Mouse (Mus musculus): ENCODE data around the gene Lrrc52. TPM values are rescaled to one million over a fixed set of nuclear protein-coding genes. Genes with fewer than 3 reads are reported as not detected.

The Lrrc52 gene
- polyA plus RNA-seq, 1 experiment from 2014 or later = not detected

DNA sequence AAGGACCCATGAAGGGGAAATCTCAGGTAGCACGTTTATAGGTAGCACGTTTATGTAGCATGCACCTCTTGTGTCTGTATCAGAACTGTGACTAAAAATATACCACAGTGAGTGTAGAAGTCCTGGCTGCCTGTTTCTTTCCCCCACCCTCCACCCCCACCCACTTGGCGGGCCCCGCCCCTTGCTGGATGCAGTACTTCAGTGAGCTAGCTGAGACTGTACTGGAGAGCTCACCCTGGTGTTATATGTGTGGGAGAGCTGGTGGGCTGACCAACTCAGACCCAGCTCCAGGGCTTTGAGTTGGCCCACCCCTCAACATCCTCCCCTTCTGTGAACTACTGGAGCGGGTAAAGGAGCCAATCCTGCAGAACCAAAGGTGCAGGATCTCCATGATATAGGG lies 41.0 kb downstream of the Lrrc52 start:
- Histone ChIP-seq H3K36me3 (ENCODE audit: insufficient read depth, low read length) (no peaks in the 10 kb centered on the region), H3K27ac (no peak overlapping the region), H3K9me3 (replicated peaks; ENCODE audit: low read length) (no peaks in the 10 kb centered on the region), H3K4me1 (replicated peaks; ENCODE audit: insufficient read depth, low read length) (no peaks in the 10 kb centered on the region), H3K27me3 (ENCODE audit: insufficient read depth, low read length) (no peaks in the 10 kb centered on the region), H3K4me2 (ENCODE audit: low read length) (no peak overlapping the region), H3K4me3 (replicated peaks; ENCODE audit: low read depth, low read length) (no peak overlapping the region), H3K9ac (ENCODE audit: low read depth, low read length) (no peak overlapping the region)
- 92% methylated on average over 5 of the region's 5 CpGs for WGBS
- no peak for ATAC-seq (replicated peaks; ENCODE audit: low FRiP score, low read depth)
- TF ChIP-seq CTCF (IDR thresholded peaks at IDR 0.05; ENCODE audit: low read depth) = no peak
- DNase-seq (ENCODE audit: low spot score) = no peak

DNA sequence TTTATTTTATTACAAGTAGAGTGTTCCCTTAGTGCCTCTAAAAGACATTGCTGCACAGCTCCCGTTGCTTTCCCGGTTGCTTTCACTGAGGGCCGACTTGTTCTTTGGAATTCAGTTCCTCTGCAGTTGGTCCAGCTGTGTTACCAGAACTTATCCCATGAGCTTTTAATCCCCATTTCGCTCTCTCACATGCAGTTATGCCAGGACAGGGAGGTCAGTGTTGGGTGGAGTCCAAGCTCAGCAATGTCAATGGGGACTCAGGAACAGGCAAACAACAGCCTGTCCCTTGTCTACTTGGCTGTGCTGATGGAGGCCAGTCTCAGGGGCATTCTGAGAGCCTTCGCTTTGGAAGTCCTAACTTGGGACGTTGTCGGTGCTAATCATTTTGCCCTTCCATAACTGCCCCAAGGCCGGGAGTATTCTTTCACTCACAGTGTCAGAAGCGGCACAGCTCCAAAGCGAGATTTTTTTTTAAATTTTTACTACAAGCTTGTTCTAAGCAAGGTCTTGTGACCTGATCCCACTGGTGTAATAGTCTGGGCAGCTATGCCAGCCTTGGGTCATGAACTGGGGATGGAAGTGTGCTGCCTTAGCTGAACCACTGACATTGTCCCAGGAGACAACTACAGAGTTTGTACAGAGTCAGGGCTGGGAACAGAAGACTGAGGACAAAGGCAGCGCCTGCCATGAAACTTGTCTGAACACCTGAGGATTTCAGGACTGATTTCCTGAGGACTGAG lies 43.9 kb downstream of the Lrrc52 start:
- H3K4me1 ChIP-seq (replicated peaks; ENCODE audit: insufficient read depth, low read length) = no peaks in the 10 kb centered on the region
- H3K9ac ChIP-seq (ENCODE audit: low read depth, low read length) = no peak overlapping the region
- no peak overlapping the region for H3K4me3 ChIP-seq (replicated peaks; ENCODE audit: low read depth, low read length)
- DNase-seq (ENCODE audit: low spot score) = no peak
- H3K36me3 ChIP-seq (ENCODE audit: insufficient read depth, low read length) = no peaks in the 10 kb centered on the region
- no peak overlapping the region for H3K4me2 ChIP-seq (ENCODE audit: low read length)
- no peak for TF ChIP-seq CTCF (IDR thresholded peaks at IDR 0.05; ENCODE audit: low read depth)
- WGBS = 76% methylated on average over 11 of the region's 11 CpGs
- H3K27me3 ChIP-seq (ENCODE audit: insufficient read depth, low read length) = no peaks in the 10 kb centered on the region
- no peaks in the 10 kb centered on the region for H3K9me3 ChIP-seq (replicated peaks; ENCODE audit: low read length)
- no peak for ATAC-seq (replicated peaks; ENCODE audit: low FRiP score, low read depth)
- no peak overlapping the region for H3K27ac ChIP-seq

DNA sequence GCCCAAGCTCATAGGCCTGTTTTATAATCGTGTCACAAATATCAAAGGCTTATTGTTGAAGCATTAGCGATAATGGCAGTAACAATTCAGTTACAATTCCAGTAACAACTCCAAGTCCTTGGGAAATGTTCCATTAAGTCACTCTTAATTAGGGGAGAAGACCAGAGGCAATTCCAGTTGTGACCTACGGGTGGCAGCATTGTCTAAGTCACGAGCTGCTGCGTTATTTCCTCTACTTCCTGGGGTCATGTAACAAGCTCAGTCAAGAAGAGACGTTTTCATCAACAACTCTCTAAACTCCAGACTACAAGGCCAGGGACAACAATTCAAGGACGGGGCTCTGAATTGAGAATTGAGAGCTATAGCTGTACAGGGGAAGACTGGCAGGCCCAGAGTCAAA lies 51.7 kb downstream of the Lrrc52 start:
- H3K36me3 ChIP-seq (ENCODE audit: insufficient read depth, low read length) = no peaks in the 10 kb centered on the region
- WGBS = 4% methylated on average over 7 of the region's 7 CpGs
- H3K9ac ChIP-seq (ENCODE audit: low read depth, low read length) = no peak overlapping the region
- H3K9me3 ChIP-seq (replicated peaks; ENCODE audit: low read length) = no peaks in the 10 kb centered on the region
- ATAC-seq (replicated peaks; ENCODE audit: low FRiP score, low read depth) (no peak), DNase-seq (ENCODE audit: low spot score) (peak; percentile 90)
- no peak overlapping the region for H3K4me2 ChIP-seq (ENCODE audit: low read length)
- H3K4me3 ChIP-seq (replicated peaks; ENCODE audit: low read depth, low read length) = no peak overlapping the region
- H3K4me1 ChIP-seq (replicated peaks; ENCODE audit: insufficient read depth, low read length) = no peaks in the 10 kb centered on the region
- H3K27ac ChIP-seq = no peak overlapping the region
- no peaks in the 10 kb centered on the region for H3K27me3 ChIP-seq (ENCODE audit: insufficient read depth, low read length)
- TF ChIP-seq CTCF (IDR thresholded peaks at IDR 0.05; ENCODE audit: low read depth) = peak; percentile 96

DNA sequence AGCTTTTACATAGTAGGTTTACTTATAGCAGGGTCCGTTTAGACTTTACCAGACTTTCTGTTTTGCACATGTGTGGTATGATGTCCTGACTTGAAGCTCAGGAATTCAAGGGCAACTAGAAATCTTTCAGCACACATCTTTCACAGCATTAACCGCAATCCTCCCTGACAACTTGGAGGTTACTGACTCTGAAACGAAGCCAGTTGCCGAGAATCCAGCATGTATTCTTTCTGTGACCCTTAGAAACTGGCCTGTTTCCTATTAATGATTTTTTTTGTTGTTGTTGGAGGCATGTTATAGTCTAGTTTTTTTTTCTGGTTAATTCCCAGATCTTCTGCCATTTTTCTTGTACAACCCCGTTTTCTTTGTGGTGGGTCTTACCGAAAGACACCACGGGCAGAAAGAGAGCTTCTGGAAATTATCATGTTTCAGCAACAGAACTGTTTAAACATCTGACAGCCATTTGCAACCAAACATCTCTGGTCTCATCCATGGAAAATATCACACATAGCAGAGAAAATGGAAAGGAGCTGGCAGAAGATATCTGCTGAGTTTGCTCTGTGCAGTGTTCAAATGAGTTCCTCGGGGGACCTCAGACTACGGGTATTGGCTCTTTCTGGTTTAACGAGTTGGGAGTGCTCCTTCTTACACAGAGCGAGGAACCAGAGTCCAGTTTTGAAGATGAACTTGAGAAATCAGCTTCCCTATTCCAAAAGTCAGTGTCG lies 54.4 kb downstream of the Lrrc52 start:
- H3K4me1 ChIP-seq (replicated peaks; ENCODE audit: insufficient read depth, low read length) = no peaks in the 10 kb centered on the region
- WGBS = 61% methylated on average over 12 of the region's 12 CpGs
- no peaks in the 10 kb centered on the region for H3K36me3 ChIP-seq (ENCODE audit: insufficient read depth, low read length)
- H3K27me3 ChIP-seq (ENCODE audit: insufficient read depth, low read length) = no peaks in the 10 kb centered on the region
- DNase-seq (ENCODE audit: low spot score) = no peak
- no peak overlapping the region for H3K4me3 ChIP-seq (replicated peaks; ENCODE audit: low read depth, low read length)
- ATAC-seq (replicated peaks; ENCODE audit: low FRiP score, low read depth) = no peak
- H3K27ac ChIP-seq = no peak overlapping the region
- no peak overlapping the region for H3K9ac ChIP-seq (ENCODE audit: low read depth, low read length)
- TF ChIP-seq CTCF (IDR thresholded peaks at IDR 0.05; ENCODE audit: low read depth) = no peak
- H3K9me3 ChIP-seq (replicated peaks; ENCODE audit: low read length) = no peaks in the 10 kb centered on the region
- H3K4me2 ChIP-seq (ENCODE audit: low read length) = no peak overlapping the region

- ATAC-seq (replicated peaks; ENCODE audit: low FRiP score, low read depth) (no peak), DNase-seq (ENCODE audit: low spot score) (no peak)
- Histone ChIP-seq H3K27ac (no peak overlapping the region), H3K4me3 (replicated peaks; ENCODE audit: low read depth, low read length) (no peak overlapping the region), H3K36me3 (ENCODE audit: insufficient read depth, low read length) (no peaks in the 10 kb centered on the region), H3K4me2 (ENCODE audit: low read length) (no peak overlapping the region), H3K4me1 (replicated peaks; ENCODE audit: insufficient read depth, low read length) (no peaks in the 10 kb centered on the region), H3K9me3 (replicated peaks; ENCODE audit: low read length) (no peaks in the 10 kb centered on the region), H3K9ac (ENCODE audit: low read depth, low read length) (no peak overlapping the region), H3K27me3 (ENCODE audit: insufficient read depth, low read length) (no peaks in the 10 kb centered on the region)
- 82% methylated on average over 4 of the region's 4 CpGs for whole genome bisulfite sequencing
- TF ChIP-seq CTCF (IDR thresholded peaks at IDR 0.05; ENCODE audit: low read depth) = no peak
Observed at GRCm38 (mm10) chr1:167409601-167410000, 57.0 kb downstream of the Lrrc52 start.

GRCm38 (mm10) chr1:167405237-167405636 lies 61.3 kb downstream of the Lrrc52 start:
- Histone ChIP-seq H3K4me3 (replicated peaks; ENCODE audit: low read depth, low read length) (no peak overlapping the region), H3K4me1 (replicated peaks; ENCODE audit: insufficient read depth, low read length) (no peaks in the 10 kb centered on the region), H3K9ac (ENCODE audit: low read depth, low read length) (no peak overlapping the region), H3K27me3 (ENCODE audit: insufficient read depth, low read length) (no peaks in the 10 kb centered on the region), H3K4me2 (ENCODE audit: low read length) (no peak overlapping the region), H3K36me3 (ENCODE audit: insufficient read depth, low read length) (no peaks in the 10 kb centered on the region), H3K9me3 (replicated peaks; ENCODE audit: low read length) (no peaks in the 10 kb centered on the region), H3K27ac (no peak overlapping the region)
- WGBS = 85% methylated on average over 4 of the region's 4 CpGs
- DNase-seq (ENCODE audit: low spot score) (no peak), ATAC-seq (replicated peaks; ENCODE audit: low FRiP score, low read depth) (no peak)
- TF ChIP-seq CTCF (IDR thresholded peaks at IDR 0.05; ENCODE audit: low read depth) = no peak

Other genes starting within 250 kb of the Lrrc52 start
- gene Uck2, start 181.5 kb downstream of the Lrrc52 start, polyA plus RNA-seq (2015; fragmentation: Nextera tagmentation; extraction: Ambion mirVana) = 50.9 and 51.0 TPM in 2 replicates
- 134 and 137 TPM in 2 replicates for gene Tmco1, start 158.4 kb downstream of the Lrrc52 start, polyA plus RNA-seq (2015; fragmentation: Nextera tagmentation; extraction: Ambion mirVana)
- 54.3 and 64.6 TPM in 2 replicates for gene Aldh9a1, start 116.8 kb downstream of the Lrrc52 start, polyA plus RNA-seq (2015; fragmentation: Nextera tagmentation; extraction: Ambion mirVana)
- gene Mgst3, start 72.9 kb downstream of the Lrrc52 start, polyA plus RNA-seq (2015; fragmentation: Nextera tagmentation; extraction: Ambion mirVana) = 102 and 104 TPM in 2 replicates
- 0.55 and 0.87 TPM in 2 replicates for gene Rxrg, start 131.6 kb upstream of the Lrrc52 start, polyA plus RNA-seq (2015; fragmentation: Nextera tagmentation; extraction: Ambion mirVana)
- gene Lmx1a, start 222.5 kb upstream of the Lrrc52 start, polyA plus RNA-seq (2015; fragmentation: Nextera tagmentation; extraction: Ambion mirVana) = 0.04 TPM in 1 of 2 replicates, not detected in the other

Measured in kidney, postnatal 0 days (tissue).